Mouse (Mus musculus) spleen, adult 2 months (tissue): ENCODE data around the gene Grm7.

Experiments
- CTCF ChIP-seq: fragments of 200-500 bp; IDR thresholded peaks from 2 replicates; pipeline ENCODE4 v1.5.1; 2011; ENCODE audit warnings: mild to moderate bottlenecking, inconsistent platforms; ENCODE audit not compliant: insufficient read depth, insufficient read length, insufficient replicate concordance; ENCODE audit errors: extremely low read depth
- POLR2A ChIP-seq: fragments of 200-500 bp; IDR thresholded peaks from 2 replicates; pipeline ENCODE4 v1.6.1; 2011; ENCODE audit warnings: low read depth, low read length, inconsistent platforms

GRCm38 (mm10) chr6:111512359-111512758 lies 867.0 kb downstream of the Grm7 start:
- no peak for TF ChIP-seq POLR2A
- TF ChIP-seq CTCF = no peak
